Mouse (Mus musculus) midbrain, embryonic 11.5 days (tissue): ENCODE results near the gene Dolpp1. TPM values are rescaled to one million over a fixed set of nuclear protein-coding genes. Genes with fewer than 3 reads are reported as not detected.

Experiments
- ATAC-seq: fragments of 200-750 bp; cut with Nextera tagmentation; 2 replicates; pipeline ENCODE4 v1.8.0; 2017; ENCODE audit warnings: moderate TSS enrichment, moderate library complexity; ENCODE audit not compliant: low FRiP score
- DNase-seq: peaks from one replicate; pipeline ENCODE4 v3.0.0; 2015; ENCODE audit warnings: low spot score; ENCODE audit errors: missing footprints
- H3K27ac ChIP-seq: fragments of 300-500 bp; sonication (generic); 2 replicates; pipeline ENCODE4 v1.5.1; 2014; ENCODE audit warnings: low read depth, low read length
- H3K27me3 ChIP-seq: fragments of 300-500 bp; sonication (generic); 2 replicates; pipeline ENCODE4 v1.6.1; 2014; ENCODE audit warnings: mild to moderate bottlenecking, low read length, moderate library complexity, mixed read lengths; ENCODE audit not compliant: control insufficient read depth, insufficient read depth
- H3K36me3 ChIP-seq: fragments of 300-500 bp; sonication (generic); 2 replicates; pipeline ENCODE4 v1.6.1; 2014; ENCODE audit warnings: mild to moderate bottlenecking, low read length, moderate library complexity, mixed read lengths; ENCODE audit not compliant: control insufficient read depth, insufficient read depth
- H3K4me1 ChIP-seq: fragments of 300-500 bp; sonication (generic); 2 replicates; pipeline ENCODE4 v1.6.1; 2014; ENCODE audit warnings: low read length; ENCODE audit not compliant: control insufficient read depth, insufficient read depth
- H3K4me2 ChIP-seq: fragments of 300-500 bp; sonication (generic); 2 replicates; pipeline ENCODE4 v1.6.1; 2014; ENCODE audit warnings: mild to moderate bottlenecking, moderate library complexity
- H3K4me3 ChIP-seq: fragments of 300-500 bp; sonication (generic); 2 replicates; pipeline ENCODE4 v1.5.1; 2014; ENCODE audit warnings: low read depth, low read length
- H3K9ac ChIP-seq: fragments of 300-500 bp; sonication (generic); 2 replicates; pipeline ENCODE4 v1.6.1; 2014; ENCODE audit warnings: low read length
- H3K9me3 ChIP-seq: fragments of 300-500 bp; sonication (generic); 2 replicates; pipeline ENCODE4 v1.6.1; 2016; ENCODE audit warnings: low read length; ENCODE audit not compliant: control insufficient read depth
- WGBS: fragments of 180-500 bp; shearing (Covaris S2); extraction: QIAGEN DNeasy Blood & Tissue Kit; methylation state at CpG from one replicate; pipeline ENCODE4 v1.1.7; 2014; 5-methylcytosine and 5-hydroxymethylcytosine counted together
- polyA plus RNA-seq: library from polyadenylated mRNA; unstranded; fragments of >200 nt; fragmentation: Nextera tagmentation; extraction: Ambion mirVana; gene quantifications from 2 replicates; pipeline ENCODE4 v1.2.1, GENCODE M21; 2014

Dolpp1 gene
- polyA plus RNA-seq, 1 experiment from 2014 or later = 45.8 TPM

- 60% methylated on average over 8 of the region's 8 CpGs for WGBS
- Histone ChIP-seq H3K27ac (no peak overlapping the region), H3K9ac (peak overlapping the region; percentile 84), H3K4me3 (peak overlapping the region; percentile 67), H3K9me3 (no peaks in the 10 kb centered on the region), H3K27me3 (no peaks in the 10 kb centered on the region), H3K4me2 (peak overlapping the region; percentile 91), H3K4me1 (peaks cover 13% of the 10 kb centered on the region), H3K36me3 (no peaks in the 10 kb centered on the region)
- no peak for ATAC-seq
- no peak for DNase-seq
These were observed 34.2 kb upstream of the Dolpp1 start for GRCm38 (mm10) chr2:30357552-30358510.

GRCm38 (mm10) chr2:30358533-30359531 is 33.2 kb upstream of the Dolpp1 start, which contains the start of gene Sh3glb2:
Sh3glb2 (minus strand) TSS chr2:30359337.
- Histone ChIP-seq H3K4me2 (peak within 1 kb of the TSS; percentile 91), H3K36me3 (no peaks in the 10 kb centered on the region), H3K27ac (no peak within 1 kb of the TSS), H3K9ac (peak within 1 kb of the TSS; percentile 84), H3K4me1 (peaks cover 13% of the 10 kb centered on the region), H3K9me3 (no peaks in the 10 kb centered on the region), H3K27me3 (no peaks in the 10 kb centered on the region), H3K4me3 (peak within 1 kb of the TSS; percentile 67)
- peak; percentile 76 for ATAC-seq
- DNase-seq = peak; percentile 99
- 3% methylated on average over 68 of the region's 73 CpGs for WGBS

- Histone ChIP-seq H3K9ac (no peak overlapping the region), H3K27me3 (no peaks in the 10 kb centered on the region), H3K9me3 (no peaks in the 10 kb centered on the region), H3K4me3 (no peak overlapping the region), H3K4me1 (peaks cover 22% of the 10 kb centered on the region), H3K4me2 (no peak overlapping the region), H3K27ac (no peak overlapping the region), H3K36me3 (no peaks in the 10 kb centered on the region)
- no peak for ATAC-seq
- WGBS = 78% methylated on average over 10 of the region's 10 CpGs
- DNase-seq = no peak
These were observed 31.4 kb upstream of the Dolpp1 start for GRCm38 (mm10) chr2:30360626-30361025.

- no peak for DNase-seq
- Histone ChIP-seq H3K9me3 (no peaks in the 10 kb centered on the region), H3K36me3 (peaks cover 5% of the 10 kb centered on the region; the same call in 1 of the 2 replicates), H3K9ac (no peak overlapping the region), H3K4me1 (peaks cover 19% of the 10 kb centered on the region), H3K27me3 (no peaks in the 10 kb centered on the region), H3K4me2 (no peak overlapping the region), H3K27ac (no peak overlapping the region), H3K4me3 (no peak overlapping the region)
- ATAC-seq = no peak
- 77% methylated on average over 5 of the region's 5 CpGs for whole genome bisulfite sequencing
These were observed 29.2 kb upstream of the Dolpp1 start for GRCm38 (mm10) chr2:30362865-30363264.

- under 1% methylated on average over 54 of the region's 54 CpGs for WGBS
- peak within 1 kb of the TSS; percentile 79 for H3K4me2 ChIP-seq
- peaks cover 9% of the 10 kb centered on the region for H3K4me1 ChIP-seq
- DNase-seq (peak; percentile 100), ATAC-seq (peak; percentile 99)
- H3K27ac ChIP-seq = peak within 1 kb of the TSS; percentile 57; the same call in 1 of the 2 replicates
- H3K4me3 ChIP-seq = peak within 1 kb of the TSS; percentile 94
- no peaks in the 10 kb centered on the region for H3K9me3 ChIP-seq
- H3K27me3 ChIP-seq = no peaks in the 10 kb centered on the region
- peaks cover 10% of the 10 kb centered on the region; the same call in 1 of the 2 replicates for H3K36me3 ChIP-seq
- H3K9ac ChIP-seq = peak within 1 kb of the TSS; percentile 90
These were observed 28.0 kb upstream of the Dolpp1 start, which contains the start of gene Miga2 for GRCm38 (mm10) chr2:30363773-30364650. Miga2 (plus strand) TSS chr2:30364233.

- Histone ChIP-seq H3K9me3 (no peaks in the 10 kb centered on the region), H3K4me3 (peak overlapping the region; percentile 94), H3K9ac (peak overlapping the region; percentile 90; the same call in 1 of the 2 replicates), H3K27ac (no peak overlapping the region), H3K27me3 (no peaks in the 10 kb centered on the region), H3K36me3 (peaks cover 15% of the 10 kb centered on the region; the same call in 1 of the 2 replicates), H3K4me1 (peaks cover 9% of the 10 kb centered on the region), H3K4me2 (peak overlapping the region; percentile 79)
- no peak for DNase-seq
- 90% methylated on average over 2 of the region's 2 CpGs for WGBS
- no peak for ATAC-seq
These were observed 26.6 kb upstream of the Dolpp1 start for GRCm38 (mm10) chr2:30365281-30366069.

GRCm38 (mm10) chr2:30366203-30366602 is 25.9 kb upstream of the Dolpp1 start:
- DNase-seq (no peak), ATAC-seq (no peak)
- H3K36me3 ChIP-seq = peaks cover 17% of the 10 kb centered on the region
- H3K27me3 ChIP-seq = no peaks in the 10 kb centered on the region
- H3K27ac ChIP-seq = no peak overlapping the region
- 80% methylated on average over 5 of the region's 5 CpGs for WGBS
- H3K9ac ChIP-seq = no peak overlapping the region
- H3K4me1 ChIP-seq = peaks cover 9% of the 10 kb centered on the region
- H3K4me2 ChIP-seq = no peak overlapping the region
- no peaks in the 10 kb centered on the region for H3K9me3 ChIP-seq
- H3K4me3 ChIP-seq = no peak overlapping the region
